ENCODE assay signal across 9 mouse cellular contexts in the genomic region with DNA sequence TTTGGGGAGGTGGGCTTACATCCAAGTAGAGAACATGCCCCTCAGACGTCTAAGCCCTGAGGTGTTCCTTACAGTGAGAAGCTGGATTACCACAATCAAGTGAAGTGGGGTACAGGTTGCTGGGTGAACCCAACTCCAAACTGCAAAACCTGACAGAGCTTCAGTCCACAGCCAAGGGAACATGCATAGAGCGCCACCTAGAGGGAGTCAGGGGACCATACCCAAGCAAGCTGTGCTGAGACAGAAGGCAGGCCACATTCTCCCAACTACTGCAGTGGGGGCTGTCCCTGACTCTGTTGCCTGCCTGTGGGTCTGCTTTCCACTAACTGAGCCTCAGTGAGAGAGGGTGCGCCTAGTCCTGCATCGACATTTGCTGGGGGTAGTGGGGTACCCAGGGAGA. TPM values are rescaled to one million over a fixed set of nuclear protein-coding genes. Genes with fewer than 3 reads are reported as not detected.
DNase-seq lines count a peak whose midpoint lies in the region; ATAC-seq and TF ChIP-seq lines count a peak whose summit lies in the region.
"Had no signal": no experiment of that assay in that cellular context is flagged by ENCODE, and none has a peak within 500 bp of the region (broad histone marks: within the 10 kb centered on the region; RNA-seq: fewer than 3 reads in every experiment).

No protein-coding gene starts in this region.

- intact Hi-C loops in heart, postnatal 10 days (cut with DNase I): loop anchor here (5.0 kb wide), 1 partner anchor 171 kb away; the partner anchor contains the start of gene Rgs4

- H3K27ac ChIP-seq in CH12.LX (ENCODE audit: insufficient read depth, low read depth): no peak overlapping the region
- no peak overlapping the region for H3K27ac ChIP-seq in embryonic facial prominence, embryonic 14.5 days (replicated peaks; ENCODE audit: low read depth, low read length)
- no peak overlapping the region for H3K27ac ChIP-seq in liver, embryonic 14.5 days
- H3K27ac ChIP-seq in neural tube, embryonic 12.5 days: no peak overlapping the region
- H3K27ac ChIP-seq: heart, embryonic 13.5 days had no signal

- H3K9me3 ChIP-seq in CH12.LX (replicated peaks; ENCODE audit: low read length): peaks cover 2% of the 10 kb centered on the region
- no peaks in the 10 kb centered on the region for H3K9me3 ChIP-seq in embryonic facial prominence, embryonic 14.5 days (ENCODE audit: control insufficient read depth, low read length)
- H3K9me3 ChIP-seq in liver, embryonic 14.5 days (ENCODE audit: control insufficient read depth, low read length): no peaks in the 10 kb centered on the region
- no peaks in the 10 kb centered on the region for H3K9me3 ChIP-seq in neural tube, embryonic 12.5 days
- H3K9me3 ChIP-seq: heart, embryonic 13.5 days had no signal

- dilution Hi-C loops in CH12.LX (cut with MboI; ENCODE audit: extremely low pct_ligation_motif_present, extremely low pct_unique_long_range_greater_than_20kb, low sequenced_read_pairs): no loop called here

- peak; percentile 48 to 77 for TF ChIP-seq CTCF in CH12.LX (conservative IDR thresholded peaks at IDR 0.05 in 1 of 2, IDR thresholded peaks at IDR 0.05 in 1 of 2; ENCODE audit: low read depth in 2 of 2, low read length in 2 of 2)
- TF ChIP-seq CTCF in liver, embryonic 14.5 days (IDR thresholded peaks at IDR 0.05; ENCODE audit: low read depth): peak; percentile 71

- H3K27me3 ChIP-seq in CH12.LX (replicated peaks): peaks cover 38% of the 10 kb centered on the region
- H3K27me3 ChIP-seq in embryonic facial prominence, embryonic 14.5 days (replicated peaks; ENCODE audit: control insufficient read depth, insufficient read depth, low read length): no peaks in the 10 kb centered on the region
- no peaks in the 10 kb centered on the region; the same call in 1 of the 2 replicates for H3K27me3 ChIP-seq in liver, embryonic 14.5 days (ENCODE audit: control insufficient read depth, insufficient read depth, low read length)
- 0 out of 2 replicates have a peak, but pooled peaks cover 5% of the 10 kb centered on the region for H3K27me3 ChIP-seq in neural tube, embryonic 12.5 days (replicated peaks)

- TF ChIP-seq RAD21 in CH12.LX (IDR thresholded peaks at IDR 0.05; ENCODE audit: low read depth, low read length): peak; percentile 74

- H3K36me3 ChIP-seq in CH12.LX (replicated peaks in 1 of 2; ENCODE audit: control insufficient read depth in 1 of 2, insufficient read depth in 1 of 2, low read length in 1 of 2): no peaks in the 10 kb centered on the region
- H3K36me3 ChIP-seq in embryonic facial prominence, embryonic 14.5 days (ENCODE audit: control insufficient read depth, insufficient read depth, low read length): no peaks in the 10 kb centered on the region
- no peaks in the 10 kb centered on the region for H3K36me3 ChIP-seq in liver, embryonic 14.5 days (replicated peaks; ENCODE audit: control insufficient read depth, insufficient read depth, low read depth)
- no peaks in the 10 kb centered on the region for H3K36me3 ChIP-seq in neural tube, embryonic 12.5 days
- H3K36me3 ChIP-seq: heart, embryonic 13.5 days had no signal

- no peak overlapping the region for H3K4me2 ChIP-seq in CH12.LX (ENCODE audit: insufficient read depth, low read depth, poor library complexity, severe bottlenecking)
- no peak overlapping the region for H3K4me2 ChIP-seq in embryonic facial prominence, embryonic 14.5 days (ENCODE audit: low read depth, low read length)
- no peak overlapping the region for H3K4me2 ChIP-seq in liver, embryonic 14.5 days (ENCODE audit: low read depth)
- no peak overlapping the region for H3K4me2 ChIP-seq in neural tube, embryonic 12.5 days (replicated peaks)
- H3K4me2 ChIP-seq: heart, embryonic 13.5 days had no signal

- in situ Hi-C loops in CH12.LX (cut with MboI; ENCODE audit: low pct_ligation_motif_present, low pct_unique_long_range_greater_than_20kb, low sequenced_read_pairs): no loop called here

- 42% methylated on average over 3 of the region's 4 CpGs for WGBS in embryonic facial prominence, embryonic 14.5 days
- WGBS in large intestine, adult 2 months: 18% methylated on average over 4 of the region's 4 CpGs
- 37% methylated on average over 4 of the region's 4 CpGs for WGBS in liver, embryonic 14.5 days (ENCODE audit: insufficient replicate concordance)
- WGBS in neural tube, embryonic 12.5 days: 33% methylated on average over 4 of the region's 4 CpGs

- peak; percentile 64; the same call in 1 of the 2 replicates for ATAC-seq in embryonic facial prominence, embryonic 14.5 days (ENCODE audit: low read depth)
- ATAC-seq in liver, embryonic 14.5 days (ENCODE audit: insufficient read depth): 0 out of 2 replicates have a peak, but pooled peaks have one; percentile 11
- peak; percentile 57 for ATAC-seq in neural tube, embryonic 12.5 days (ENCODE audit: low FRiP score, low read depth)
- no peak for ATAC-seq in erythroid progenitor cell, adult 5-6 weeks (replicated peaks; ENCODE audit: low FRiP score, poor library complexity, severe bottlenecking)

- DNase-seq in CH12.LX (ENCODE audit: extremely low read depth) (peak; percentile 64), R1 (ENCODE audit: low read depth, low spot score) (peak; percentile 69)
- peak; percentile 67 for DNase-seq in embryonic facial prominence, embryonic 14.5 days (ENCODE audit: low spot score)
- DNase-seq in heart, postnatal 10 days: peak; percentile 61 to 77
- DNase-seq in large intestine, adult 2 months (ENCODE audit: low read depth, low spot score): peak; percentile 31
- DNase-seq in liver, embryonic 14.5 days (ENCODE audit: low read depth in 3 of 3, low spot score in 3 of 3): peak in 1 of 3 experiments; percentile 7

- no peaks in the 10 kb centered on the region for H3K79me2 ChIP-seq in CH12.LX (replicated peaks; ENCODE audit: control insufficient read depth, extremely low read depth, insufficient read depth, poor library complexity, severe bottlenecking)

- TF ChIP-seq EP300 in CH12.LX (IDR thresholded peaks at IDR 0.05; ENCODE audit: low read length): no peak
- no peak for TF ChIP-seq EP300 in liver, embryonic 14.5 days (IDR thresholded peaks at IDR 0.05; ENCODE audit: low read depth)

- peaks cover 0 to 7% of the 10 kb centered on the region in 2 experiments; a peak in 2 of 4 replicates for H3K4me1 ChIP-seq in CH12.LX (ENCODE audit: control insufficient read depth in 1 of 2, insufficient read depth in 2 of 2)
- H3K4me1 ChIP-seq in embryonic facial prominence, embryonic 14.5 days (ENCODE audit: control insufficient read depth, insufficient read depth, low read length): no peaks in the 10 kb centered on the region
- H3K4me1 ChIP-seq in liver, embryonic 14.5 days (replicated peaks; ENCODE audit: control insufficient read depth in 2 of 2, insufficient read depth in 2 of 2, low read length in 1 of 2): no peaks in the 10 kb centered on the region
- H3K4me1 ChIP-seq in neural tube, embryonic 12.5 days: no peaks in the 10 kb centered on the region

- H3K9ac ChIP-seq in CH12.LX (ENCODE audit: insufficient read depth, low read depth): no peak overlapping the region
- no peak overlapping the region for H3K9ac ChIP-seq in embryonic facial prominence, embryonic 14.5 days (ENCODE audit: low read depth, low read length)
- H3K9ac ChIP-seq in liver, embryonic 14.5 days (replicated peaks): no peak overlapping the region
- H3K9ac ChIP-seq in neural tube, embryonic 12.5 days: no peak overlapping the region
- H3K9ac ChIP-seq: heart, embryonic 13.5 days had no signal

- no peak overlapping the region for H3K4me3 ChIP-seq in CH12.LX (replicated peaks in 1 of 3; ENCODE audit: low read depth in 2 of 3, low read length in 2 of 3, poor library complexity in 1 of 3)
- H3K4me3 ChIP-seq in embryonic facial prominence, embryonic 14.5 days (ENCODE audit: low read depth, low read length): no peak overlapping the region
- H3K4me3 ChIP-seq in liver, embryonic 14.5 days (ENCODE audit: insufficient read depth in 1 of 2, low read depth in 2 of 2, low read length in 2 of 2): no peak overlapping the region
- H3K4me3 ChIP-seq in neural tube, embryonic 12.5 days: no peak overlapping the region
- H3K4me3 ChIP-seq: heart, embryonic 13.5 days had no signal

- no peak for TF ChIP-seq POLR2A in CH12.LX (IDR thresholded peaks at IDR 0.05; ENCODE audit: low read depth, low read length)

TF ChIP-seq in CH12.LX, 34 proteins besides CTCF, POLR2A, EP300 and RAD21 (continues in another document):
- TF ChIP-seq ETS1 (conservative IDR thresholded peaks at IDR 0.05; ENCODE audit: low read depth, low read length) (no peak), RCOR1 (conservative IDR thresholded peaks at IDR 0.05; ENCODE audit: low read depth, low read length) (no peak), GABPA (IDR thresholded peaks at IDR 0.05; ENCODE audit: insufficient replicate concordance, low read depth, low read length) (no peak), TCF12 (IDR thresholded peaks at IDR 0.05; ENCODE audit: low read depth, low read length) (no peak)

RNA-seq across cellular contexts. Expression of gene Ccdc190, which starts 10.4 kb away (rescaled TPM):
- total RNA-seq in CH12.LX (2012; rRNA removed) (not detected in 2 replicates), CH12.LX (2014; rRNA removed) (not detected in 2 replicates)
- polyA plus RNA-seq in CH12.LX (2012; ENCODE audit: insufficient read length, low read depth): not detected in 2 replicates
- 0.42 and 0.50 TPM in 2 replicates for polyA plus RNA-seq in embryonic facial prominence, embryonic 14.5 days (2014; fragmentation: Nextera tagmentation; extraction: Ambion mirVana)
- total RNA-seq in heart, postnatal 10 days (2021): under 1 TPM in 1 of 2 experiments, not detected in 1; 0.14 TPM
- 0.95 and 1.7 TPM in 2 replicates for polyA plus RNA-seq in large intestine, adult 2 months (2012; rRNA removed)
- polyA plus RNA-seq in liver, embryonic 14.5 days (2012; rRNA removed): not detected in 2 replicates
- not detected in 2 replicates for polyA plus RNA-seq in liver, embryonic 14.5 days (2014; fragmentation: Nextera tagmentation; extraction: Ambion mirVana)
- polyA plus RNA-seq in neural tube, embryonic 12.5 days (2016; fragmentation: Nextera tagmentation; extraction: Ambion mirVana): 0.74 and 0.92 TPM in 2 replicates
- total RNA-seq in erythroid progenitor cell, adult 5-6 weeks (2015; ENCODE audit: low replicate concordance): not detected in 2 replicates
- not detected in 2 replicates for total RNA-seq in erythroid progenitor cell, adult 5-6 weeks (2017; ENCODE audit: low replicate concordance)
- polyA plus RNA-seq: heart, embryonic 13.5 days had no signal

RNA-seq across cellular contexts. Expression of gene Hsd17b7, which starts 51.0 kb away (rescaled TPM):
- 7.5 and 9.4 TPM in 2 replicates for total RNA-seq in CH12.LX (2012; rRNA removed)
- total RNA-seq in CH12.LX (2014; rRNA removed): 21.4 and 29.7 TPM in 2 replicates
- 12.3 and 13.9 TPM in 2 replicates for polyA plus RNA-seq in CH12.LX (2012; ENCODE audit: insufficient read length, low read depth)
- polyA plus RNA-seq in embryonic facial prominence, embryonic 14.5 days (2014; fragmentation: Nextera tagmentation; extraction: Ambion mirVana): 13.9 and 18.0 TPM in 2 replicates
- total RNA-seq in heart, postnatal 10 days (2021): 10 to 100 TPM; 24.5 to 29.4 TPM
- 8.5 and 11.6 TPM in 2 replicates for polyA plus RNA-seq in large intestine, adult 2 months (2012; rRNA removed)
- polyA plus RNA-seq in liver, embryonic 14.5 days (2012; rRNA removed): 5.5 and 5.6 TPM in 2 replicates
- 10.1 and 11.0 TPM in 2 replicates for polyA plus RNA-seq in liver, embryonic 14.5 days (2014; fragmentation: Nextera tagmentation; extraction: Ambion mirVana)
- 27.9 and 29.0 TPM in 2 replicates for polyA plus RNA-seq in neural tube, embryonic 12.5 days (2016; fragmentation: Nextera tagmentation; extraction: Ambion mirVana)
- total RNA-seq in erythroid progenitor cell, adult 5-6 weeks (2015; ENCODE audit: low replicate concordance): 4.0 TPM in 1 of 2 replicates, not detected in the other
- total RNA-seq in erythroid progenitor cell, adult 5-6 weeks (2017; ENCODE audit: low replicate concordance): 0.45 and 0.77 TPM in 2 replicates
